Mouse (Mus musculus) heart, embryonic 12.5 days (tissue): ENCODE results near the gene Uhrf1bp1l. TPM values are rescaled to one million over a fixed set of nuclear protein-coding genes. Genes with fewer than 3 reads are reported as not detected.
A peak's percentile ranks its signal among the peaks of the same experiment; 100 is the strongest.

Experiments
- ATAC-seq: fragments of 200-750 bp; cut with Nextera tagmentation; 2 replicates; pipeline ENCODE4 v1.8.0; 2017; ENCODE audit warnings: moderate TSS enrichment, moderate library complexity; ENCODE audit not compliant: insufficient number of reproducible peaks, low FRiP score
- H3K27ac ChIP-seq: fragments of 300-500 bp; sonication (generic); 2 replicates; pipeline ENCODE4 v1.5.1; 2016; ENCODE audit warnings: mild to moderate bottlenecking, moderate library complexity; ENCODE audit not compliant: poor library complexity, severe bottlenecking
- H3K27me3 ChIP-seq: fragments of 300-500 bp; sonication (generic); replicated peaks from 2 replicates; pipeline ENCODE4 v1.6.1; 2016; ENCODE audit warnings: mild to moderate bottlenecking, moderate library complexity
- H3K36me3 ChIP-seq: fragments of 300-500 bp; sonication (generic); 2 replicates; pipeline ENCODE4 v1.6.1; 2016; ENCODE audit warnings: mild to moderate bottlenecking, moderate library complexity
- H3K4me1 ChIP-seq: fragments of 300-500 bp; sonication (generic); replicated peaks from 2 replicates; pipeline ENCODE4 v1.6.1; 2016; ENCODE audit warnings: mild to moderate bottlenecking
- H3K4me2 ChIP-seq: fragments of 300-500 bp; sonication (generic); 2 replicates; pipeline ENCODE4 v1.6.1; 2016; ENCODE audit warnings: mild to moderate bottlenecking, moderate library complexity
- H3K4me3 ChIP-seq: fragments of 300-500 bp; sonication (generic); 2 replicates; pipeline ENCODE4 v1.5.1; 2016; ENCODE audit warnings: mild to moderate bottlenecking
- H3K9ac ChIP-seq: fragments of 300-500 bp; sonication (generic); 2 replicates; pipeline ENCODE4 v1.6.1; 2016; ENCODE audit warnings: mild to moderate bottlenecking, moderate library complexity
- H3K9me3 ChIP-seq: fragments of 300-500 bp; sonication (generic); replicated peaks from 2 replicates; pipeline ENCODE4 v1.6.1; 2016; ENCODE audit warnings: mild to moderate bottlenecking, moderate library complexity
- WGBS: fragments of 180-500 bp; shearing (Covaris S2); methylation state at CpG from one replicate; pipeline ENCODE4 v1.1.7; 2016; 5-methylcytosine and 5-hydroxymethylcytosine counted together
- polyA plus RNA-seq: library from polyadenylated mRNA; unstranded; fragments of >200 nt; fragmentation: Nextera tagmentation; extraction: Ambion mirVana; gene quantifications from 2 replicates; pipeline ENCODE4 v1.2.1, GENCODE M21; 2016

The Uhrf1bp1l gene
- polyA plus RNA-seq, 1 experiment from 2014 or later = 25.3 TPM

DNA sequence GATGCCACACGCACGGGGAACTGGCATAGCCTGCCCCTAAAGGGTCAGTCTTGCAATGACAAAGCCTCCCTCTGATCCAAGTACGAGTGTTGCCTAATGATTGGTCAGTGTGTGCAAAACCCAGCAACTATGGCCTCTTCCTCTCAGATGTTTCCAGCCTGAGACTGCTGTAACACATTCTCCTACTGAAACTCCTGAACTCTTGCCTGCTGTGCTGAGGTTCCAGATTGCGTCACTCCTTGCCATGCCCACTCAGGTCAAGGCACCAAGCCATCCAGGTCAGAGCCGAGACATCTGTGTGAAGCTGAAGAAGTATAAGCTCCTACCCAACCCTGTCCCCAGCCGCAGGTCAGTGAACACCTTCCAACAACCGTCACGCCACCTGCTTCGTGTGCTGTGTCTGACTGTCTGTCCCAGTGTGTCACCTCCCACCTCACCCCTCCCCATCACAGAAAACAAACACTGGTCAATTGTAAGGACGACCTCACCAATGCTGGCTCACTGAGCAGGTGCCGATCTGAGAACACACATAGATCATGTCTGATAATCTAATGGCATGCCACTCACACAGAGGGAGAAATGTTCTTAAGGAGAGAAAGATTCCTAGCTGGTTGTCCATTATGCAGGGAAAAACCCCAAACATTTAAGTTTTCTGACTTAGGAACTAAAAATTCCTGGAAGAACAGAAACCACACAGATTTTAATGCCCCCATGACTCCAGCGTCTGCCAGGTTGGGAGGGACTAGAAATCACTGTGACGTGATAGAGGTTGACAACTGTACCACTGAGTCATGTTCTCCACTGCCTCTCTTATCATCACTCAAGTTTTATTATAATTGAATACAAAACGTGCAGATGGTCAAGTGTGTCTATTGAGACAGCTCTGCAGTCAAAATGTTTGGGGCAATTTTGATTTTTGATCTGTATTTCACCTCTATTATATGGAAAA lies 22.3 kb upstream of the Uhrf1bp1l start:
- H3K36me3 ChIP-seq = peaks cover 52% of the 10 kb centered on the region
- 88% methylated on average over 14 of the region's 14 CpGs for WGBS

GRCm38 (mm10) chr10:89730386-89730785 lies 14.4 kb upstream of the Uhrf1bp1l start:
- Histone ChIP-seq H3K9me3 (no peaks in the 10 kb centered on the region), H3K4me1 (peaks cover 15% of the 10 kb centered on the region), H3K27ac (no peak overlapping the region), H3K4me3 (no peak overlapping the region), H3K4me2 (no peak overlapping the region), H3K36me3 (peaks cover 13% of the 10 kb centered on the region), H3K9ac (no peak overlapping the region), H3K27me3 (no peaks in the 10 kb centered on the region)
- no peak for ATAC-seq
- WGBS = 78% methylated on average over 6 of the region's 6 CpGs

More for the DNA sequence above, 22.3 kb upstream of the Uhrf1bp1l start:
- H3K27ac ChIP-seq = no peak overlapping the region
- no peak overlapping the region for H3K4me3 ChIP-seq
- ATAC-seq = no peak
- no peaks in the 10 kb centered on the region for H3K4me1 ChIP-seq
- no peaks in the 10 kb centered on the region for H3K27me3 ChIP-seq
- H3K9me3 ChIP-seq = no peaks in the 10 kb centered on the region
- H3K4me2 ChIP-seq = no peak overlapping the region
- H3K9ac ChIP-seq = no peak overlapping the region

- Histone ChIP-seq H3K4me1 (peaks cover 15% of the 10 kb centered on the region), H3K27me3 (no peaks in the 10 kb centered on the region), H3K4me2 (peak overlapping the region; percentile 78), H3K9ac (peak overlapping the region; percentile 63), H3K4me3 (peak overlapping the region; percentile 63), H3K9me3 (no peaks in the 10 kb centered on the region), H3K27ac (no peak overlapping the region), H3K36me3 (peaks cover 5% of the 10 kb centered on the region)
- ATAC-seq = no peak
- WGBS = 16% methylated on average over 5 of the region's 5 CpGs
These were observed 13.4 kb upstream of the Uhrf1bp1l start for GRCm38 (mm10) chr10:89731341-89731740.

DNA sequence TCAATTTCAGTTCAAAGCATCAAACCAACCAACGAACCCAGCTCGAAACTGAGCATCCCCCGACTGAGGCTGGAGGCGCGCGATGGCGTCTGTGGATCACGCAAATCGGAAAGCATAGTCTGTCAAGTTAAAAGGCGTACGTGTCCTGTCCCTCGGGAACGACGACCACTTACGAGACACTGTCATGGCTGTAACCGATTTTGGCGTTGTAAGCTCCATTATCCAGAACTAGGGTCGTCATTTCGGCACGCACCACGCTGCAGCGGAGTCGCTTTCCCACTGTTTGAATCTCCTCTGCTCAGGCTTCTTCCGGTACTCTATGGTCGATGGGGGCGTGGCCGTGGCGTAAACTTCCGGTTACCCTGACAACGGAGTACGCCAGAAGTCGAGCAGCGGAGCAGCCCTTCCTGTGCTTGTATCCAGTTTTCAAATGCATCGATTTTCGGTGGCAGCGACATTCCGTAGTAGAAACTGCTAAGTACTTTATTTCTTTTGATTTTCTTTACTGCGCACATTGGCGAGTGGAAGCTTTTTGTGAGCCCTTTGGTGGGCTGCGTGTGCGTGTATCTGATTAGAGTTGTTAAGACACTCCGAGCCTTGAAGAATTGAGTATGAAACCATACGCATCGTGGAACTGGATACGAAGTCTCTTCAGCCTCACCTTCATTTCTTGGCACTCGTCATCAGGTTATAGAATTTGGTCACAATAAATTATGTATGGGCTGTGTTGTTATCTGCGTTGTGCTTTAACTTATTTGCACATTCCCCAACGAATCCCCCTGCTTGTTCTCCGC lies 12.6 kb upstream of the Uhrf1bp1l start, which contains the start of gene Actr6:
TSS of gene Actr6 (minus strand) at position 295 of the 794 bp plus-strand sequence.
- Histone ChIP-seq H3K36me3 (peaks cover under 1% of the 10 kb centered on the region; the same call in 1 of the 2 replicates), H3K4me1 (peaks cover 15% of the 10 kb centered on the region), H3K27me3 (no peaks in the 10 kb centered on the region), H3K9me3 (no peaks in the 10 kb centered on the region), H3K4me3 (peak within 1 kb of the TSS; percentile 63), H3K9ac (peak within 1 kb of the TSS; percentile 64), H3K27ac (no peak within 1 kb of the TSS), H3K4me2 (peak within 1 kb of the TSS; percentile 78)
- peak; percentile 97 for ATAC-seq
- under 1% methylated on average over 49 of the region's 49 CpGs for WGBS

DNA sequence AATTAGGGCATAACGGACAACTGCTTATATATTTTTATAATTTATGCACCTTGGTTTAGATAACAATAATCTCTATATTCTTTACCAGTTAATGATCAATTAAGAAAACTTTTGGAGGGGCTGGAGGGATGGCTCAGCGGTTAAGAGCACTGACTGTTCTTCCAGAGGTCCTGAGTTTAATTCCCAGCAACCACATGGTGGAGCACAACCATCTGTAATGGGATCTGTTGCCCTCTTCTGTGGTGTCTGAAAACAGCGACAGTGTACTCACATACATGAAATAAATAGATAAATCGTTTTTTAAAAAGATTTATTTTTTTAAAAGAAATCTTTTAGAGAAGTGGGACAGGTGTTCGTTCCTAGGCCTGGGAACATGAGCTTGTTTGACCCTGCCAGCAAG lies 7.7 kb upstream of the Uhrf1bp1l start:
- Histone ChIP-seq H3K27me3 (no peaks in the 10 kb centered on the region), H3K36me3 (no peaks in the 10 kb centered on the region), H3K4me3 (no peak overlapping the region), H3K27ac (no peak overlapping the region), H3K4me1 (peaks cover 3% of the 10 kb centered on the region), H3K9me3 (no peaks in the 10 kb centered on the region), H3K9ac (no peak overlapping the region), H3K4me2 (no peak overlapping the region)
- no peak for ATAC-seq
- WGBS = 41% methylated on average over 5 of the region's 5 CpGs

DNA sequence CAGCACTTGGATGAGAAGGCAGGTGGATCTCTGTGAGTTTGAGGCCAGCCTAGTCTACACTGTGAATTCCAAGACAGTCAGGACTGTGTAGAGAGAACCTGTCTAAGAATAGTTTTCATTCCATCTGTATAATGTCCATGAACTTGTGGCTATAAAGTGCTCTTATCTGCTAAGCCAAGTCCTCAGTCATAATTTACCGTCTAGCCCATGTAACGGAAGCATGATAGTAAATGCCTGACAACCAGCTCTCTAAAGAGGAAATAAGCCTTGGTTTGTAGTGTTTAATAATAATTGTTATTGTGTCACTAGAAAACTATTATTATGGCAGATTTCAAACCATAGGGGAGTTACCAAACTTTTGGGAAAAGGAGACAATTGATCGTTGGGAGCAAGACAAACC lies 6.9 kb upstream of the Uhrf1bp1l start:
- no peak for ATAC-seq

DNA sequence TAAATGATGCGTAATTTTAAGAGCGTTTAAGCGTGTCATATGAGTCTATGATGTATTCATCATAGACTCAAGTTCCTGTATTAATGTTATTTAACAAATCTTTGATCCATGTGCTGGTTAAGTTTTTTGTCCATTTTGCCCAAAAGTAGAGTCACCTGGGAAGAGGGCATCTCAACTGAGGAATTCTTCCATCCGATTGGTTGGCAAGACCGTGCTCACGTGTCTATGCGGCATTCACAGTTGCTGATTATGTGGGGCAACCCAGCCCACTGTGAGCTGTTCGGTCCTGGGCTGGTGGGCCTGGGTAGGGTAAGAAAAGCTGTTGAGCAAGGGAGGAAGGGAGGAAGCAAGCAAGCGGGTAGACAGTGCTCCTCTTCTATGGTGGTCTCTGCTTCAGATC lies 6.4 kb upstream of the Uhrf1bp1l start:
- H3K36me3 ChIP-seq = no peaks in the 10 kb centered on the region
- no peak overlapping the region for H3K4me3 ChIP-seq
- H3K27ac ChIP-seq = no peak overlapping the region
- H3K4me1 ChIP-seq = no peaks in the 10 kb centered on the region
- ATAC-seq = no peak
- no peaks in the 10 kb centered on the region for H3K27me3 ChIP-seq
- H3K4me2 ChIP-seq = no peak overlapping the region
- no peak overlapping the region for H3K9ac ChIP-seq
- 89% methylated on average over 9 of the region's 9 CpGs for WGBS
- no peaks in the 10 kb centered on the region for H3K9me3 ChIP-seq

More for the DNA sequence above, 6.9 kb upstream of the Uhrf1bp1l start:
- no peak overlapping the region for H3K27ac ChIP-seq
- H3K4me3 ChIP-seq = no peak overlapping the region
- H3K4me2 ChIP-seq = no peak overlapping the region
- 79% methylated on average over 3 of the region's 3 CpGs for WGBS
- H3K36me3 ChIP-seq = no peaks in the 10 kb centered on the region
- no peak overlapping the region for H3K9ac ChIP-seq
- no peaks in the 10 kb centered on the region for H3K4me1 ChIP-seq
- no peaks in the 10 kb centered on the region for H3K27me3 ChIP-seq
- no peaks in the 10 kb centered on the region for H3K9me3 ChIP-seq

DNA sequence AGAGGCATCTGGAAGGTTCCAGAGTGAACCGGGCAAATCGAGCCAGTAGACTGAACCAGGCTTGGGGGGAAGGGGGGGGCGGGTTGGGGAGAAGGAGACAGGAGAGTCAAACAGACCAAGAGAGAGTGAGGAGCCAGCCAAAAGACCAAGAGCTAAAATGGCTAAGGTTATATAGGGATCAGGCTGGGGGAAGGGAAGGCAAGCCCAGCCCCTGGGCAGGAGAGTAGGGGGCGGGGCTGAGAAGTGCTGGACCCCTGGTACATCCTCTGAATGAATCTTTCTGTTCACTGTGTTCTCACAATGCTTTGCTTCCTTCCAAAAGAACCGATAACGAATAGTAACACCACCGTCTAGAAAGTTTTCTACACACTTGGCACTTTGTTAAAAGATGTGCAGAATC lies 5.1 kb upstream of the Uhrf1bp1l start:
- no peak overlapping the region for H3K27ac ChIP-seq
- no peak overlapping the region for H3K9ac ChIP-seq
- H3K27me3 ChIP-seq = no peaks in the 10 kb centered on the region
- ATAC-seq = no peak
- WGBS = 56% methylated on average over 7 of the region's 7 CpGs
- H3K36me3 ChIP-seq = no peaks in the 10 kb centered on the region
- no peaks in the 10 kb centered on the region for H3K4me1 ChIP-seq
- H3K4me3 ChIP-seq = no peak overlapping the region
- no peaks in the 10 kb centered on the region for H3K9me3 ChIP-seq
- H3K4me2 ChIP-seq = no peak overlapping the region

GRCm38 (mm10) chr10:89740995-89741394 lies 3.8 kb upstream of the Uhrf1bp1l start:
- H3K9me3 ChIP-seq = no peaks in the 10 kb centered on the region
- no peaks in the 10 kb centered on the region for H3K27me3 ChIP-seq
- no peaks in the 10 kb centered on the region for H3K36me3 ChIP-seq
- no peaks in the 10 kb centered on the region for H3K4me1 ChIP-seq
- no peak overlapping the region for H3K4me2 ChIP-seq
- no peak overlapping the region for H3K4me3 ChIP-seq
- H3K9ac ChIP-seq = no peak overlapping the region
- ATAC-seq = no peak
- 74% methylated on average over 6 of the region's 6 CpGs for WGBS
- no peak overlapping the region for H3K27ac ChIP-seq

GRCm38 (mm10) chr10:89743266-89743665 lies 1.5 kb upstream of the Uhrf1bp1l start:
- H3K9me3 ChIP-seq = no peaks in the 10 kb centered on the region
- no peak for ATAC-seq
- no peak overlapping the region for H3K9ac ChIP-seq
- no peak overlapping the region for H3K4me2 ChIP-seq
- 71% methylated on average over 4 of the region's 4 CpGs for WGBS
- H3K4me3 ChIP-seq = no peak overlapping the region
- H3K36me3 ChIP-seq = no peaks in the 10 kb centered on the region
- peaks cover 5% of the 10 kb centered on the region for H3K4me1 ChIP-seq
- H3K27ac ChIP-seq = no peak overlapping the region
- no peaks in the 10 kb centered on the region for H3K27me3 ChIP-seq

DNA sequence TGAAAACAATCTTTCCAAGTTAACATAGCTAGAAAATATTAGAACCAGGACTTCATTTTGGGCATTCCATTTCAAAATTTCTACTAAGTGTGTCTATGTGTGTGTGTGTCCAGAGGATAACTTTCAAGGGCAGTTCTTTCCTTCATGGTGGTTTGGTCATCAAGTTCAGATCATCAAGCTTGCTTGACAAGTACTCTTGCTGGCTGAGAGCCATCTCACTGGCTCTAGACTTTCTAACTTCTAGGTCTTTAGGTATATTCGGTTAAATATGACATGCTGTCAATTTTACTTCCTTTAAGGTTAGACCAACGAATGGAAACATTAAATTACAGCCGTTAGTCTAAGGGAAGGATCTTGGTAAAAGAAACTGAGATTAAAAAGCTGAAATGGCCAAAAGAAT lies 450 bp upstream of the Uhrf1bp1l start:
- Histone ChIP-seq H3K9me3 (no peaks in the 10 kb centered on the region), H3K9ac (no peak overlapping the region), H3K4me2 (peak overlapping the region; percentile 55), H3K4me3 (peak overlapping the region; percentile 87), H3K27me3 (no peaks in the 10 kb centered on the region), H3K36me3 (no peaks in the 10 kb centered on the region), H3K4me1 (peaks cover 5% of the 10 kb centered on the region), H3K27ac (no peak overlapping the region)
- no peak for ATAC-seq
- WGBS = 23% methylated on average over 3 of the region's 3 CpGs
